Mouse (Mus musculus) embryo, embryonic 11.5 days (tissue): ENCODE measurements at regions not wholly inside any gene's neighbourhood (a gene's known extent, or its start where the extent isn't known, plus 50 kb on each side); places are given as distances from the start of the nearest gene placed in this dataset.

Experiments used
- DNase-seq: peaks from one replicate; pipeline ENCODE4 v3.0.0-alpha.2; 2012; ENCODE audit warnings: low read depth, low spot score

DNA sequence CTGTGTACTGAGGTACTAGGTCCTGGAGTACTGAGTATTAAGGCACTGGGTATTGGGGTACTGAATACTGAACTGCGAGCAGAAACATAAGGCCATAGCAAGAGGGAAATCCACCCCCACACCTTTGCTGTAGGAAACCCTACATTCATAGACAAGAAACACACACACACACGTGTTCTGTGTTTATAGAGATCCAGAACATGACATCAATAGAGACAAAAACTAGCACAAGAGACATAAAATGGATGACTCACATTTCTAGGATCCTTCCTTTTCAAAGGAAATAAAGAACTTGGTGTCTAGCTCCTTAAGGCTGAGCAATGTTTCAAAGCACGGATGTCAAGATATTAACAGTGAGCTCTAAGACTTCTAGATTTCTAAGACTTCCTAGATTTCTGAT is 49.9 kb upstream of the Nepro start:
- no peak for DNase-seq

DNA sequence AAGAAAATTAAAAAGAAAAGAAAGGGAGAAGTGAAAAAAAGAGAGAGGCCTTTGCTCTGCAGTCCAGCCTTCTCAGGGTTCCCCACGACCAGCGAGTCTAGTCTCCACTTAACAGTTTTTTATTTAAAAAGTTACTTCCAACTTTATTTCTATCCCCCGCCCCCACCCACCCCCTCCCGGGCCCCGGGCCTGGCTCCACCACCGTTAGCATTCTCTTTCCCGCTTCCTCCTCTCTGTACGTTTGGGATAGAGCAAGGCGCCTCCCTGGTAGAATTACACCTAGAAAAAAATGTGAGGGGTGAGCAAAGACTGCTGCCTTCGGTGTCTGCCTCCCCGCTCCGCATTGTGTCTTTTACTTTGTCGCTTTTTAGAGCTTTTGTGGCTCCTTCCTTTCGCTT is 51.7 kb upstream of the Nepro start:
- no peak for DNase-seq

DNA sequence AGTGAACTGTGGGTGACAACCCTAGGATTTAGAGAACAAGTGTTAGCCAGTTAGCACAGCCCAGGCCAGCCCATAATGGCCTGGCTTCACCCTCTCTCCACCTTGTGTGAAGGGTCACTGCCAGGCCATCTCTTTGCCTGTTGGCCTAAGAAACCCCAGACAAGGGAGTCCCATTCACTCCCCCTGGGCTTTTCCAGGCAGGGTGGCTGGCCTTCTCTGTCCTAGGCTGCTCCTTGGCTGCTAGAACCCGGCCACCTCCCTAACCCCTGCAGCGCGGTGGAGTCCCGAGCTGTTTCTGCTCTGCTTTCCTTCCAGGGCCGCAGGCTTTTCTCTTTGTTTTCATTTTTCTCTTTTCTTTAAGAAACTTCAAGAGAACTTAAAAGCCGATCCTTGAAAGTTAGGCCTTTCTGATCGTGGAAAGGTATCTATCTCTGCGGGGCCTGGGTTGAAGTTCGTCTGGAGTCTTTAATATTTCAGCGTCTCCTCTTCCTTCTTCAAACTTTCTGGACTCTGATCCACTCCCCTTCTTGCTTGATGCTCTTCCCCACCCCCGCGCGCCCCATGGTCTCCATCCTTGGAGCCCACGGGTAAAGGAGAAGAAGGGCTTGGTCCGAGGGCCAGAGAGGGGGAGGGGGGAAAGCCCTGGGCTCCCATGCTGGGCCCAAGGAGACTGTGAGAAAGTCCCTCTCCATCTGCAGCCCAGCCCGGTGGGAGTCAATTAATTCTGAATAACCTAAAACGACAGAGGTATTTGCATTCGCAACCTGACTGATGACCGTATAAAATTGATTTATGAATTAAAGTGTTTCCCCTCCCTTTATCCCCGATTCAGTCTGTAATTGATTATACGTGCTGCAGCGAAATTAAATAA is 52.3 kb upstream of the Nepro start:
- DNase-seq: no peak

- DNase-seq: no peak
Measured at GRCm38 (mm10) chr16:44668061-44668460, 56.0 kb upstream of the Nepro start.

DNA sequence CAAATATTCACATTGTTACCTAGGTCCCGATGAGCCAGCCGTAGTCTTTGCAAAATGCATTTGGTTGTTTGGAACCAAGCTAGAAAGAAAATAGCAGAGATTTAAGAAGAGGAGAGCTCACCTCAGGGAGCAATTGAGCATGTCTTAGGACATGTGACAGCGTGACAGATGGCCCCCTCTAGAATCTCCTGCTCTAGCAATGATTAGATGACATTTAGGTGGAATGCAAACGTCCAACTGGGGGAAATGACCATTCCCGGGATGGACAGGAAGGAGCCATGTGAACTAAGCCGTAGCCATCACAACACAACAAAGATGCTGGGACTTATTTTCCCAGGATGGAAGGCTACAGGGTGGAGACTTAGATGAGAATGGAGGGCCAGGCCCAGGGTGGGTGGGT is 57.0 kb upstream of the Nepro start:
- DNase-seq: no peak

DNA sequence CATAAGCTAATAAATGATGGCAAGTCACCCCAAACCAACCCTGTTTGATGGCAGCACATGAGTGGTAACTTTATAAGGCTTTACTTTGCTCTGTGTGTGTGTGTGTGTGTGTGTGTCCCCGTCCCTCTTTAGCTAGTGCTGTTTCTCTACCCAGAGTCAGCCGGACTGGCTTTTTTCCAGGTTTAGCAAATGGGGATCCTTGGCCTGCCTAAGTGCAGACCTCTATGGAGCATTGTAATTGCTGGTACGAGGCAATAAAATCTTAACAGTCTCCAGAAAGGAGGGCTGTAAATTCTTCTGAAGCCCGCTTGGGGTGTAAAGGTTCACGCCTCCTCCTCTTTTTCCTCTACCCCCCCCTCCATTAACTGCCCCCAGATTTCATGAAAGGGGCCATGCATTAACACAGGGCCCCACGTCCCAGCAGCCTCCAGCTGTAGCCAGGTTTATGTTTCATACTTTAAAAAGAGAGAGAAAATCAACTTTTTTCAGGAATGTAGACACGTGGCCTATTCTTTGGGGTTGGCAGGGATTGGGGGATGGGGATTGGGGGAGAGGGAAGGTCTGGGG is 57.6 kb upstream of the Nepro start:
- DNase-seq: no peak

GRCm38 (mm10) chr16:44665491-44665931 is 58.6 kb upstream of the Nepro start:
- DNase-seq: no peak

GRCm38 (mm10) chr16:44662966-44663600 is 61.0 kb upstream of the Nepro start:
- no peak for DNase-seq

DNA sequence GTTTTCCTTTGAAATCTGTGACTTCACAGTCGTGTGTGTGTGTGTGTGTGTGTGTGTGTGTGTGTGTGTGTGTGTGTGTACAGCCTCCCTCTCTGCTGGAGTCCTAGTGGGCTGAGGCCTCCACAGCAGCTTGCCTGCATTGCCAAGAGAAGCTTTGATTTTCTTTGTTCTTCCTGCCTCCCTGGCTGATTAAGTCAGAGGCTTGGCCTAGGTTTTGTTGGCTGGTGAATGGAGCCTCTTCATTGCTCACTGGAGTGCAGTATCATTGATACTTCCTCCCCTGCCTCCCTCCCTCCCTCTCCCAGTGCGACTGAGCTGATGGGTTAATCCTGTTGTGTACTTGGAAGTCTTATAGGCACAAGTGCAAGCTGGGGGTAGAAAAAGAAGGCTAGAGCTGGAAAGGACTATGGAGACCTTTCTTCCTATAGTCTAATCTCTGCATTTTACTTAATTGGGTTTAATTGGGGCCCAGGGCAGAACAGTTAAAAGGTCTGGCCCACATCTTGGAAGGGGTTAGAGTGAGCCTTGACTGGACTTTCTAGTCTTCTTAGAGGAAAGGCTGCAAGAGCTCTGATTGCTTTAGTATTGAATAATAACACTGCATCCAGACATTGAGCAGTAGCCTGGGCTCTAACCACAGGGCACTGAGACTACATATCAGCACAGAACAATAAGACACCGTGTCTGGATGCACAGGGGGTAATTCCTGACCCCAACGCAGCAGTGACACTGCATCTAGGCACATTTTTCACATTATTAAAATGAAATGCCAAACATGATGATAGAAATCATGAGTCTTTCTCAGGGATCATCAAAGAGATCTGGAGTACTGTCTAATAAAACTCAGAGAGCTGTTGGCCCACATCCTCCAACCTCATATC is 62.9 kb upstream of the Nepro start:
- no peak for DNase-seq

GRCm38 (mm10) chr16:44658306-44658705 is 65.8 kb upstream of the Nepro start:
- no peak for DNase-seq

- DNase-seq: no peak
Measured at GRCm38 (mm10) chr16:44656181-44656580, 67.9 kb upstream of the Nepro start.

DNA sequence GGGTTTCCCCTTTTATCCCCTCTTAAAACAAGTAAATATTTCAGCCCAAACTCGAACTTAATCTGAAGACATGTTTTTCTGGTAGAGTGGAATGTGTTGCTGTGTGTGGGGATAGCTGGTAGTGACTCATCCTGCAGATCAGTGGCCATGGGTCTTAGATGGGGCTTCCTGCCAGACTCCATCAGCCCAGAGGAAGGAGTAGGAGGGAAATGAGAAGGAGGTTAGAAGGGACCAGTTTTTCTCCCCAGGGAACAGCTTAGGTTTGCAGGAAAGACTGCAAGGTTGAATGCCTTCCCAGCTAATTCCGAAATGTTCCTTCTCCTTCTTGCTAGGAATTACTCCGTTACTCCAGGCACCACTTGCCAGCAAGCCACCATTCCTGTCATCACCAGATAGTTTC is 68.8 kb upstream of the Nepro start:
- no peak for DNase-seq

DNA sequence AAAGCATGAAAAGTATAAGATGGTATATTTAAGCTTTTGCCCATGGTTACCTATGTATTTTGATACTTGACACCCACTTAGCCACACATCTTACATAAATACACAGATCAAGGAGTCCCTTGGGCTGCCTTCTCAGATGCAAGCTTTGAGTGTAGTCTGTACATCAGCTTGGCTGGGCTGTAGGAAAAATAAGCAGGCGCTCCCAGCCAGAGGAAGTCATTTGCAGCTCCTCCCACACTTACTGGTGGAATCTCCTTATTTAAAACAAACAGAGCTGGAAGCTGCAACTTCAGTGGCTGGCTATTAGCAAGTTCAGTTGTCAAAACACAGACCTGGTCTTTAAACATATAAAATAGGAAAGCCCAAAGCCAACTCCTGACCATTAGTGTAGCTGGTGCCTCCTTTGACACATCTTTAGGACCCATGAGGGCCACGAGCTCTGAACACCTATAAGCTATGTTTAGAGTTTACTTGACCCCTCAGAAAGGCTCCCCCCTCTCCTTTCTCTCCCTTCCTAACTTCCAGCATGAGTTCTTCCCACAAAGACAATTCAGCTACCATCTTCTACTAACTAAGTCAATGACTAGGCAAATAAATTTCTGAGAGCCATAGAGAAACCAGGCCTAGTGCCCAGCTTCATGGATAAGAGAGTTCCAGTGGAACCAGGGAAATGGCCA is 75.4 kb upstream of the Nepro start:
- DNase-seq: no peak

DNA sequence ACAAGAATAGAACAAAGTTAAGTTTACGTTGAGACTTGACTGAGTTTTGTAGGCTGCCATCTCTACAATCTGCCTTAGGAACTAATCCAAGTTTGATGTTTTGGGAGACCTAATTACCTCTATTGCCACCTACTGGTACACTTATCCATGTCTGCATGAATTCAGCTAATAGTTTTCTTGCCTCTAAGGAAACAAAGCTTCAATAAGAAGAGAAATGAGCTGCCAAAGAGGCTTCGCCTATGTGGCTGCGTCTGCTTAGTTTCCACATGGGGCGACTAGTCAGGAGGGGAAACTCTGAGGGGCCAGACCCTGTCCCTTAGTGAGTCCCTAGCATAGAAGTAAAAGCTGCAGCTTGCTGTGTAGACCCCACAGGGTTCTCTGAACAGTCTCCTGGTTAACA is 80.1 kb upstream of the Nepro start:
- no peak for DNase-seq

- DNase-seq: no peak
Measured at GRCm38 (mm10) chr16:44637100-44637499, 78.4 kb upstream of the Boc start.

DNA sequence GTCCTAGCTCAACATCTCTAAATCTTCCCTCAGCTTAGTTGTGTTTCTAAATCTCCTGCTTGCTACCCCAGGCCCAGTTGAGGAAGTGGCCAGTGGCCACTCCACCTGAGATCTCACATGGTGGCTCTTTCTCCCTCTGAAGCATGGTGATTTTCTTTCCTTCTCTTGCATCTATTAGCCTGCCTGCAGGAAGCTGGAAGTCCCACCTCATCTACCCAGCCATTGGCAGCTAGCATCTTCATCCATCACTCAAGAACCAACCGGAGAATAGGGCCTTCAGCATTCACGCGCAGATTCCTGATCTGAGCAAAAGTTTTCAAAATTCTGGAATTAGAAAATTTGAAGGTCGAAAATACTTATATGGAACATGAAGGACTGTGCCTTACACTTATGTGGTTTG is 75.8 kb upstream of the Boc start:
- DNase-seq: no peak

DNA sequence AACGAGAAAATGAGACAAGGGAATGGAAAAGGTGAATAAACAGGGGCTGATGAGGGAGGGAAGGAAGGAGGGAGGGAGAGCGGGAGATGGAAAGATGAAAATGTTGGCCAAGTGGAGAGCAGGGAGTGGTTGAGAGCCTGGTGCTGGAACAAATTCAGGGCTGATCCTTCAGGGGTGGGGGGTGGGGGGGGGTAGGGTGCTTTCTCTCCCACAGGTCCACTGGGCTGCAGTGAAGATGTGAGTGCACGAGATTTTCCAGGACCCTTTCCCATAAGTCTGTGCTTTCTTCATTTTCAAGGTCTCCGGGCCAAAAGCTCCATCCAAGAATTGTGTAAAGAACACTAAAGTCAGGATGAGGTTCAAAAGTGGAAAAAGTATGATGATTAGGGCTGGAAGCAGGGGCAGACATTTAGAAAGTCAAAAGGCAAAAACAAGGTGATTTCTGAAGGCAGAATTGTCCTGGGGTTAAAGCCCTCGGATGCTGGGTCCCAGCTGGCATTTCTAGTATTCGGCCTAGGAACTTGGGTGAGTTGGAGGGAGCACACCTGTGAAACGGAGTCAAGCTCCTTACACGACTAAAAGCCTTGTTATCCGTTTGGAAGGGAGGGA is 74.5 kb upstream of the Boc start:
- no peak for DNase-seq

- DNase-seq: no peak
Measured at GRCm38 (mm10) chr16:44632330-44633058, 73.8 kb upstream of the Boc start.

GRCm38 (mm10) chr16:44631357-44632053 is 72.8 kb upstream of the Boc start:
- no peak for DNase-seq

DNA sequence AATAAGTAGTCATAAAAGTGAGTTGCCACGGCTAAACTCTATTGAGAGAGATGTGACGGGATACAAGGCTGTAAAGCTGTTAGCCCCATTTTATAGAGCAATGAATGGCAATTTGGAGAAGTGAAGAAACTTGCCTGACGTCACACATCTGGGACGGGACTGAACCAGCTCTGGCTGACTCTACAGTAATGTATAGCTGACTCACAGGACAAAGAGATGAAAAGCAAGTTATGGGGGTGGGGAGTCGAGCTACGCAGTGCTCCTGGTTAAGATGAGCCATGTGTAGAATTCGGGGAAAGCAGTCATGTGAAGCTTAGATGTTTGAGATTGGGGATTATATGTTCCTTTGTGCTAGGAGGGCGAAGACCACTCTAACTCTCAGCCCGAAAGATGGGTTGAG is 72.2 kb upstream of the Boc start:
- no peak for DNase-seq
